Mouse (Mus musculus) adrenal gland, adult 2 months (tissue): ENCODE results near the gene Tpbg. TPM values are rescaled to one million over a fixed set of nuclear protein-coding genes. Genes with fewer than 3 reads are reported as not detected.

Experiments used
- polyA plus RNA-seq: library from polyadenylated mRNA; depleted of rRNA; stranded (reverse); fragments of >200 nt; gene quantifications from 2 replicates; pipeline ENCODE4 v1.2.3, GENCODE M21; 2012; rRNA removed
- total RNA-seq, 2 experiments: library from RNA; stranded (reverse); gene quantifications; 2 replicates each; pipeline ENCODE4 v1.2.3; 2021

Tpbg gene
- total and polyA plus RNA-seq, 3 experiments: 1.0 to 2.4 (median 1.7) TPM

Other genes starting within 250 kb of the Tpbg start
- gene Ibtk, start 93.0 kb upstream of the Tpbg start, total RNA-seq: 10 to 100 TPM; 37.2 to 40.0 TPM
- gene Ibtk, start 93.0 kb upstream of the Tpbg start, polyA plus RNA-seq: 4.5 and 5.1 TPM in 2 replicates